Mouse (Mus musculus) heart, embryonic 13.5 days (tissue): Measurements from ENCODE around the gene Tktl2. TPM values are rescaled to one million over a fixed set of nuclear protein-coding genes. Genes with fewer than 3 reads are reported as not detected.

ENCODE experiments used
- ATAC-seq: fragments of 200-750 bp; cut with Nextera tagmentation; 2 replicates; pipeline ENCODE4 v1.8.0; 2017; ENCODE audit warnings: moderate TSS enrichment; ENCODE audit not compliant: insufficient number of reproducible peaks, low FRiP score, low TSS enrichment; ENCODE audit errors: extremely low read depth
- H3K27ac ChIP-seq: fragments of 300-500 bp; sonication (generic); replicated peaks from 2 replicates; pipeline ENCODE4 v1.5.1; 2015; ENCODE audit warnings: moderate library complexity, mild to moderate bottlenecking, inconsistent platforms
- H3K27me3 ChIP-seq: fragments of 300-500 bp; sonication (generic); replicated peaks from 2 replicates; pipeline ENCODE4 v1.6.1; 2015; ENCODE audit warnings: mild to moderate bottlenecking, inconsistent platforms
- H3K36me3 ChIP-seq: fragments of 300-500 bp; sonication (generic); 2 replicates; pipeline ENCODE4 v1.6.1; 2015; ENCODE audit warnings: mild to moderate bottlenecking, inconsistent platforms
- H3K4me1 ChIP-seq: fragments of 300-500 bp; sonication (generic); 2 replicates; pipeline ENCODE4 v1.6.1; 2015; ENCODE audit warnings: inconsistent platforms
- H3K4me2 ChIP-seq: fragments of 300-500 bp; sonication (generic); 2 replicates; pipeline ENCODE4 v1.6.1; 2015; ENCODE audit warnings: inconsistent platforms, mild to moderate bottlenecking, moderate library complexity
- H3K4me3 ChIP-seq: fragments of 300-500 bp; sonication (generic); 2 replicates; pipeline ENCODE4 v1.5.1; 2015; ENCODE audit warnings: moderate library complexity, mild to moderate bottlenecking, inconsistent platforms
- H3K9ac ChIP-seq: fragments of 300-500 bp; sonication (generic); 2 replicates; pipeline ENCODE4 v1.6.1; 2015; ENCODE audit warnings: inconsistent platforms, mild to moderate bottlenecking, moderate library complexity
- H3K9me3 ChIP-seq: fragments of 300-500 bp; sonication (generic); 2 replicates; pipeline ENCODE4 v1.6.1; 2016; ENCODE audit warnings: inconsistent platforms
- WGBS: fragments of 180-500 bp; shearing (Covaris S2); methylation state at CpG from one replicate; pipeline ENCODE4 v1.1.7; 2015; ENCODE audit warnings: mixed read lengths; 5-methylcytosine and 5-hydroxymethylcytosine counted together
- polyA plus RNA-seq: library from polyadenylated mRNA; unstranded; fragments of >200 nt; fragmentation: Nextera tagmentation; extraction: Ambion mirVana; gene quantifications from 2 replicates; pipeline ENCODE4 v1.2.1, GENCODE M21; 2015

Gene Tktl2
- polyA plus RNA-seq, 1 experiment from 2014 or later: not detected

DNA sequence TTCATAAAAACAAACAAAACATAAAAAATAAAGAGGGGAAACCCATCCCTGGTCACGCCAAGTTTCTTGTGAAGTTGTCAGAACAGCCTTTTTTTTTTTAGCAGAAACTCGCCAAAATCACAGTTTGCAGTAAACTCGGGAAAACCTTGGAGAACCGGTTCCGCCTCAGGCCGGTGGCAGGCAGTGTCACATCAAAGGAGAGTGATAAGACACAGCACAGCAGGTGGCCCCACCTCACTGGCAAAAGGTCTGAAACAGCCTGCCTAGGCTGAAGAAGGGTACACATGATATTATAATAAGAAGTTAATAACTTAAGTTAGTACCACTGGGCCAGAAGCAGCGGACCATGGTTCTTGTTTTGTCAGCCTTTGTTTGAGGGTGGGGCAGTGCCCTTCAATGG is 38.5 kb downstream of the Tktl2 start:
- no peaks in the 10 kb centered on the region for H3K9me3 ChIP-seq
- no peak overlapping the region for H3K4me3 ChIP-seq
- no peaks in the 10 kb centered on the region for H3K36me3 ChIP-seq
- H3K27me3 ChIP-seq: no peaks in the 10 kb centered on the region
- no peak overlapping the region for H3K4me2 ChIP-seq
- no peaks in the 10 kb centered on the region for H3K4me1 ChIP-seq
- H3K27ac ChIP-seq: no peak overlapping the region
- no peak overlapping the region for H3K9ac ChIP-seq
- no peak for ATAC-seq
- WGBS: 10% methylated on average over 7 of the region's 7 CpGs

Other genes with a start within 250 kb of the Tktl2 start
- 6.6 and 8.2 TPM in 2 replicates for gene Tma16, start 25.2 kb upstream of the Tktl2 start, polyA plus RNA-seq
- gene Npy5r, start 176.4 kb downstream of the Tktl2 start, polyA plus RNA-seq: not detected in 2 replicates
- 1.5 and 1.8 TPM in 2 replicates for gene Npy1r, start 185.4 kb downstream of the Tktl2 start, polyA plus RNA-seq